Mouse (Mus musculus) lung, postnatal 4 days (tissue): ENCODE measurements around the gene Krtap3-1.
A peak's percentile ranks its signal among the peaks of the same experiment; 100 is the strongest.
"Not testable (repeated sequence)": the region's sequence is repeated elsewhere in the genome, so short reads cannot be mapped to it uniquely, and the experiment has no call there.

Source experiments
- DNase-seq, 2 experiments: peaks; one replicate each; pipeline ENCODE4 v3.0.0; 2021

Krtap3-1 gene

DNA sequence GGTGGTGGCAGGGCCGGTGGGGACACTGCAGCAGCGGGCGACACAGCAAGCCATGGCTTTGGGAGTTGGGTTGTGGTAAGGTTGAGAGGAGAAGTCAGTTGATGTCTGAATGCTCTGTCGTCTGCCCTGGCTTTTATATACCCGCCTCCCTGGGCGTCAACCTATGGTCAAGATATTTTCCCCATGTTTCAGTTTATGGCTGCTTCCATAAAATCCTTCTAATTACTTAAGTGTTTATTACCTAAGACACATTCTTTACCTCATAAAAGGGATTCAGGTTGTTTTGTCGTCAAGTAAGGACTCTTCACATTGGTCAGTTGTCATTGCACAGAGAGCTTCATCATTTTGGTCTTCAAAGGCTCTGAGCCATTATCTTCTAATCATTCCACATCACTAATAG, at the start of gene Krtap3-1:
Krtap3-1 (minus strand) TSS at position 101 of the 400 bp plus-strand sequence.
- no peak for DNase-seq

DNA sequence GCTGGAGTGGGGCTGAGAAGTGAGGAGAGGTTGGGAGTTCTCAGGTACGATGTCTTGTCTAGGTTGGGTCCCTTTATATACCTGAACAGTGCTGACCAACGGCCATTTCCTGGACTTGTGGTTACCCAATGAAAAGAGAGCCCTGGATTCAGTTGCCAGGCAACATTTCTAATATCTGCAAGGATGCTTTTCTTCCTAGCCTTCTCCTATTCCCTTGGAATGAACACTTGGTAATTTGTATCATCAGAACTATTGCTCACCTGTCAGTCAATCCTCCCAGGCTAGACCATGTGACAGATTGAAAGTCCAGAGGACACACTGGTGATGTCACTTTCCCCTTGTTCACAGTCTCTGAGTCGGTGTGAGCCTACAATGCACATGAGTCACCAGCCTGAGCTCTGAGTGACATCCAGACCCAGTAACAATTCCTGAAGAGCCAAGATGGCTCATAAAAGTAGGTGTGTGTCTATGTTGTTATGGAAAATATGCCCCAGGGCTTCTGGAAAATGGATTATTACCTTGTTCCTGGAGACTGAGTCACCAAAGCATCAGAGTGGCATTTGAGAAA, 48.5 kb upstream of the Krtap3-1 start, which contains the start of gene Krtap2-4:
Krtap2-4 (minus strand) TSS at position 51 of the 568 bp plus-strand sequence.
- DNase-seq: no peak

DNA sequence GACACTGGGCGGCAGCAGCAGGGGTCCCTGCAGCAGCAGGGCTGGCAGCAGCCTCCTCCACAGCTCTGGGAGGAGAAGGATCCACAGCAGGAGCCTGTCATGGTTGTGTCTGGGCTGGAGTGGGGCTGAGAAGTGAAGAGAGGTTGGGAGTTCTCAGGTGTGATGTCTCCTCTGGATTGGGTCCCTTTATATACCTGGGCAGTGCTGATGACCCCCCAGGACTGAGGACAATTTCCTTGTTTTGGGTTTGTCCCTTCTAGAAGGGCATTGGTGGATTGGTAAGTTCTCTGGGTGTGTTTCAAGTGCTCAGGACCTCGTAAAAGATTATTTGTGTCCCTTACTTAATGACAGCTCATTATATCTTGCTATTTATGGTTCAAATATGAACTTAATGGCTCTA, 43.7 kb upstream of the Krtap3-1 start, which contains the start of gene Gm11937:
Gm11937 (minus strand) TSS at position 101 of the 400 bp plus-strand sequence.
- not testable (repeated sequence) for DNase-seq

DNA sequence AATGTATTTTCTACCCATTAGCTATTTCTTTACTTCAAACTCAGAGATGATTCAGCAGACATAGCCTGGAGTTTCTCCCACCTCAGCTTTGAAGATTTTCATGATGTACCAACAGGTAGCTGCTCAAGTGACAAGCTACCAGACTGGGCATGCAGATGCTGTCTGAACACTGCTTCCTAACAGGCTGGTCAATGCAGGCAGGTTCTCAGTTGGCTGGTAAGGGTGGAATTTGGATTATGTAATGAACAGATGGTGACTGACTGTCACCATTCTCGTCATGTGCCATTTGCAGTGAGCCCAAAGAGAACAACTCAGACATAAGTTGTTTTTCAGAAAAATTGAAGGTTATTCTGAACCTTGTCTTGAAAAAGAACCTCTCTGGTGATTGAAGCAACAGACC, 42.7 kb upstream of the Krtap3-1 start:
- DNase-seq: no peak

DNA sequence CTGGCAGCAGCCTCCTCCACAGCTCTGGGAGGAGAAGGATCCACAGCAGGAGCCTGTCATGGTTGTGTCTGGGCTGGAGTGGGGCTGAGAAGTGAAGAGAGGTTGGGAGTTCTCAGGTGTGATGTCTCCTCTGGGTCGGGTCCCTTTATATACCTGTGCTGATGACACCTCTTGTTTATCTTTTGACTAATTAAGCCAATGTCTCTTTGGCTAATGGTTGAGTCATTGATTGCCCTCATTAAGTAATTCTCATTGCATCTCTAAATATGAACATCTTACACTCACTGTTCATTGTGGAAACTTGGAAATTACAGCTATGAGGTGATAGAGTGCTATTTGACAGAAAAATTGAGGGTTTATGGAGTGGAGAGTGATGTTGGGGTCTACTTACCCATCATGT, 36.8 kb upstream of the Krtap3-1 start, which contains the start of gene Gm11938:
Gm11938 (minus strand) TSS at position 101 of the 400 bp plus-strand sequence.
- DNase-seq: not testable (repeated sequence)

DNA sequence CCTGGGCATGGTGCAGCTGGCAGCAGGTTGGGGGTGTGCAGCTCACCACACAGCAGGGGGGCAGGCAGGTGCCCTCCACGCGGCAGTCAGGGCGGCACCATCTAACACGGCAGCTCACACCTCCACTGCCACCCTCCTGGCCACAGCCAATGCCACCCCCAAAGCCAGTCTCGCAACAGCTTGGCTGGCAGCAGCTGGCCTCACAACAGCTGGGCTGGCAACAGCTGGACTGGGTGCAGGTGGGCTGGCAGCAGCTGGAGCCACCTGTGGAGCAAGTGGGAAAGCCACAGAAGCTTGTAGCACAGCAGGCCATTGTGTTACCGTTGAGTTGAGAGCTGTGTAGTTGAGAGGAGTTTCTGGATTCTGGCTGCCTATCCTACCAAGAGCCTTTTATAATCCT, 31.3 kb upstream of the Krtap3-1 start, which contains the start of gene Krtap9-3:
Krtap9-3 (minus strand) TSS at position 364 of the 400 bp plus-strand sequence.
- not testable (repeated sequence) for DNase-seq

DNA sequence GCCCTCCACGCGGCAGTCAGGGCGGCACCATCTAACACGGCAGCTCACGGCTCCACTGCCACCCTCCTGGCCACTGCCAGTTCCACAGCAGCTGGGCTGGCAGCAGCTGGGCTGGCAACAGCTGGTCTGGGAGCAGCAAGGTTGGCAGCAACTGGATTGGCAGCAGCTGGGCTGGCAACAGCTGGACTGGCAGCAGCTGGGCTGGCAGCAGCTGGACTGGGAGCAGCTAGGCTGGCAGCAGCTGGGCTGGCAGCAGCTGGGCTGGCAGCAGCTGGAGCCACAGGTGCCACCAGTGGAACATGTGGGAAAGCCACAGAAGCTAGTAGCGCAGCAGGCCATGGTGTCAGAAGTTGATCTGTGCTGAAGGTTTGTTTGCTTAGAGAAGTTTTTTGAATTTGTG, 24.6 kb upstream of the Krtap3-1 start, which contains the start of gene Krtap1-3:
Krtap1-3 (minus strand) TSS at position 359 of the 400 bp plus-strand sequence.
- DNase-seq: no peak

DNA sequence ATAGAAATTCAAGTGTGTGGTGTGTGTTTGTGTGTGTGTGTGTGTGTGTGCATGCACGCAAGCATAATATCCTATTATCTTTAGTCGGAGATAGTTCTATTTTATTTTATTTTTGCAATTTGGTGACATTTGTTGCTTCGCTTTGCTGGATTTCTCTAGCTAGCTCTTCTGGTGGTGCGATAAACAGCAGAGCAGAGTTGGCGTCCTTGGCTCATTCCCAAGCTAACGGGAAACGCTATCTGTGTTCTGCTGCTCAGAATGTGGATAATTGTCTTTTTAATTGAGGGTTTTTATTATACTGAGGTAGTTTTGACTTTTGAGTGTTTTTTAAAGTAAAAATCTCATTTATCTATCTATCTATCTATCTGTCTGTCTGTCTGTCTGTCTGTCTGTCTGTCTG, 18.7 kb upstream of the Krtap3-1 start:
- no peak for DNase-seq

DNA sequence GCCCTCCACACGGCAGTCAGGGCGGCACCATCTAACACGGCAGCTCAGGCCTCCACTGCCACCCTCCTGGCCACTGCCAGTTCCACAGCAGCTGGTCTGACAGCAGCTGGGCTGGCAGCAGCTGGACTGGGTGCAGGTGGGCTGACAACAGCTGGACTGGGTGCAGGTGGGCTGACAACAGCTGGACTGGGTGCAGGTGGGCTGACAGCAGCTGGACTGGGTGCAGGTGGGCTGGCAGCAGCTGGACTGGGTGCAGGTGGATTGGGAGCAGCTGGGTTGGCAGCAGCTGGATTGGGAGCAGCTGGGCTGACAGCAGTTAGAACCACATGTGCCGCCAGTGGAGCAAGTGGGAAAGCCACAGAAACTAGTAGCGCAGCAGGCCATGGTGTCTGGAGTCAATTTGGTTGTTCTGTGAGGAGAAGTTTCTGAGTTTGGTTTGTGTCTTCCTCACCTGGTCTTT, 16.8 kb upstream of the Krtap3-1 start, which contains the start of gene Krtap1-4:
Krtap1-4 (minus strand) TSS at position 410 of the 460 bp plus-strand sequence.
- no peak for DNase-seq

DNA sequence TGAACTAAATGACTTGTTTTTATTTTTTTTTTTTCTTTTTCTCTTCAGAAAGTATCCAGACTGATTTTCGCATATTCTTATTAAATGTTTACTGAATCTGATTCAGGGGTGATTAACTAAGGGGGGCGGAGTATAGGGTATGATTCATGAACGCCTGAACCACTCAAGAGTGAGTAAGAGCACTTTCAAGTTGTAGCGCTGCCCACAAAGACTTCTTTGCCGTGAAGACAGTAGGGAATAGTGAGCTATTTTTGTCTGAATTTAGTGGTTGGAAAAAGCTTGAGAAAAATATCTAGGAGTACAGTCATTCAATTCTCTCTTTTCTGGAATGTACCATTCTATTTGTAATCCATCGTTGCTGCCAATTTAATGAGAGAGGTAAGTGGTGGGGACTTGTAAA, 15.1 kb upstream of the Krtap3-1 start:
- DNase-seq: no peak

DNA sequence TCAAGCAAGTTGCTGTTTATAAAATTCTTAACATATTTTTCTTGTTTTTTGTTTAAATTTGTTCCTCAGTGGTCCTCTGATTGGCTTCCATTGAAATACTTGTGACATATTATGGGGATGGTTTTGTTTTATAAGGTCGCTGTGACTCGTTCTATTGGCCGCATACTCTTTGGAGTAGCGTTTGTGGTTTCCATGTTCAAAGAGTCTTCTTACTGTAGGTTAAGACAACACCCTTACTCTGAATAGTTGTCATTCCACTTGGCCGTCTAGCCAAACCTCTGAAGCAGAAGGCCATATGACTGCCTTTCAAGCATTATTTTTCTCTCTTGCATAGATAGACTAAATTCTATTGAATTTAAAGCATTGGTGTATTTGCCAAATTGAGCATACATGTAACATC, 14.6 kb upstream of the Krtap3-1 start:
- no peak for DNase-seq

DNA sequence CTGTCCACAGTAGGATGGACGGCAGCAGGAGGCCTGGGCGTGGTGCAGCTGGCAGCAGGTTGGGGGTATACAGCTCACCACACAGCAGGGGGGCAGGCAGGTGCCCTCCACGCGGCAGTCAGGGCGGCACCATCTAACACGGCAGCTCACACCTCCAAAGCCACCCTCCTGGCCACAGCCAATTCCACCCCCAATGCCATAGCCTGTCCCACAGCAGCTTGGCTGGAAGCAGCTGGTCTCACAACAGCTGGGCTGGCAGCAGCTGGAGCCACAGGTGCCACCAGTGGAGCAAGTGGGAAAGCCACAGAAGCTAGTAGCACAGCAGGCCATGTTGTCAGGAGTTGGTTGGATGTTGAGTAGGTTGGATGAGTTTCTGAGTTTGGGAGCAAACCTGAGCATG, 14.2 kb upstream of the Krtap3-1 start, which contains the start of gene Krtap1-5:
Krtap1-5 (minus strand) TSS at position 381 of the 400 bp plus-strand sequence.
- no peak for DNase-seq

DNA sequence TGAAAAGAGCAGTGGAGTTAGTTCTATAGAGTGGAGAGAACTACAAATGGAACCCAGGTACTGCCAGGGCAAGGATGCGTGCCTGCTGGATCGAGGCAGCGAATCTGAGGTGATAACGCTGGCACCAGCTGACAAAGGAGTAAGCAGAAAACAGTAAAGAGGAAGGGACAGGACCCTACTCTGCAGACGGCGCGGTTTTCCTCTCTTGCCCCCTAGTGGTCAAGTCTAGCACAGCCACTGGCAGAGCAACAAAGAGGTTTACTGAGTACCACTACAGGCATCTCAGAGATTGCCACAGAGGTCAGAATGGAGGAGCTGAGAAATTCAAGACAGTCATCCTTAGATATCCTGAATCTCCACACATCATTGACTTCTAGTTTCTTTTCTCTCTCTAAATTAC, 7.7 kb upstream of the Krtap3-1 start:
- DNase-seq: peak; percentile 73 to 83

DNA sequence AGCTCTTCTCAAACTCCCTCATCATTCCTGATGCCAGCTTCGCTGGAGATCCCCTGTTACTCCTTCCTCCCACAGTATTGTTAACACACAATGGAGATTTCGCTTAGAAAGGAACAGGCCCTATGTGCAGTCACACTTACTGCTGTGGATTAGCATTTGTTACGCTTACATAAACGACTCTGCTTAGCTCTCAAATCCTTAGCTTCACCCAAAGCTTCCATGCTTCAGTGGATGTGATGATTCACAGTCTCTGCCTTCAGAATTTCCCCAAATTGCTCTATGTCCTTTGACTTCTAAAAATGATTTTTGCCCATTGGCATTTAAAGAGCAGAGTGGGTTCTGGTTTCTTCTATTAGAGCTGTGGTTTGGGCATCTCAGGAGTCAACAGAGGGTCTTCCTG, 6.7 kb upstream of the Krtap3-1 start:
- no peak for DNase-seq

DNA sequence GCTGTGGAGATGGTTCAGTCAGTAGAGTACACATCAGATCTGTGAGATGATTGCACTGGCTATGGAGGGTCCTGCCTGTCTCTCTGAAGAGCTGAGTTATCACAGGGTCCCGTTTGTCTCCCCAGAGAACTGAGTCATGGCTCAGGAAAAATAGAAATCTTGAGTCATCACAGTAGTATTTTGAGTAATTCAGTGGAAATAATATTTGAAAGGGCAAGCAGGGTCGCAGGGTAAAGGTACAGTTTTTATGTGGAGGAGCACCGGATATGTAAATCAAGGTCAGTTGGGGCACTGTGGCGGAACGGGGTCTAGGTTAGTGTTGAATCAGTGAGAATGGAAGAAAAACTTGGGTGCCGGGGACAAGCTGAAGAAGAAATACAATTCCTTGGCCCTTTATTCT, 3.9 kb downstream of the Krtap3-1 start:
- DNase-seq: no peak

DNA sequence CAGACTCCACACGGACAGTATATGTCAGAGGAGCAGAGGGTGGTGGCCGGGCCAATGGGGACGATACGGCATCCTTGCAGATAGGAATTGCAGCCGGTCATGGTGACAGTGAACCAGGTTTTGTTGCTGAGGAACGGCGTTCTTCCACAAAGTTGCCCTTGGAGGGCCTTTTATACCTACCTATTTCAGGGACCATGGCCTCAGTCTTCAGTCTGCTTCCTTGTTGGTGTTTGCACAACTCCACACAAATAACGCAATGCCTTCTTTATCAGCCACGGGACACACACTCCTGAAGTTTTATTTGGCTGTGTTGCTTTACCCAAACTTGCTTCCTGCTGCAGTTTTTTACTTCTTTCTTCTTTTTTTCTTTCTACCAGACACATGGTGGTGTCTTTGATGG, 7.1 kb downstream of the Krtap3-1 start, which contains the start of gene Gm11939:
Gm11939 (minus strand) TSS at position 101 of the 400 bp plus-strand sequence.
- DNase-seq: no peak

DNA sequence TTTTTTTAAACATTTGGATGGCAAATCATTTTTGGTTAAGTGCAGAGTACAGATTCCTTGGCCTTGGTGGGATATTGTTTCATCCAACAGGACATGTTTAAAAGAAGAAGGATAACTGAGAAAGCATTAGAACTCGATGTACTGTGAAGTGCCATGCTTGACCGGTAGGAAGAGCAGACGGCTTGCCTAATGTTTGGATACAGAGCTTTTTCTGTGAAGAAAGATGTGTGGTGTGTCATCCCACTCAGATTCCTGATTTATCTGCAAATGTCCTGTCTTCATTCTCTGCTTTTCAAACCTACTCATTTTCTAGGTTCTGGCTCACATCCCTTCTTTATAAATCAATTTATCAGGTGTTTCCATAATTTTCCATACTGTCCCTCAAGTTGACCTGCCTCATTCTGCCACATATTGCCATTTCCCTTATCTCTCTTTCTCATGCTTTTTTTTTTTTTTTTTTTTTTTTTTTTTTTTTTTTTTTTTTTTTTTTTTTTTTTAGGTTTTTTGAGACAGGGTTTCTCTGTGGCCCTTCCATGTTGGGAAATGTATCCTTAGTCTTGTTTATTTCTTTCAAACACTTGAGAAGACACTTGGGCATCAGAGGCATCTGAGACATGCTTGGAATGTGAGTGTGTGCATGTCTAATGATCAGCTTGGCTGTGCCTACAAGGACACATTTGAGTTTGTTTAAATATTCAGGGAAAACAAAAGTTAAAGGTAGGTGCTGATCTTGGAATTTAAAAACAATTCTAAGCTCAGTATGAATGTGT, 8.3 kb downstream of the Krtap3-1 start:
- no peak for DNase-seq

DNA sequence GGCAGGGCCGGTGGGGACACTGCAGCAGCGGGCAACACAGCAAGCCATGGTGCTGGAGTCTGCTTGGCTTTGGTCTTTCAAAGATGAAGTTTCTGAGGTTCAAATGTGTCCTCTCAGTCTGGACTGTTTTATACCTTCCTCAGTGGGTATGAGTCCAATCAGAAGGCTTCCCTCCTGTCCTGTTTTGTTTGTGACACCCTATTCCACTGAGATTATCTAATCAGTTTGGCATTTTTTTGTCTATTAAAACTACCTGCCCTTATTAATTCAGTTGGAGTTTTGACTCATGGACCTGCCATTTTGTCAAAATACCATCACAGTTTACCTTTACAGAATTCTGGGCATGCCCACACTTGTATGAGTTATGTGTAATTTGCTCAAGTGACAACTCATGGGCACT, 9.7 kb downstream of the Krtap3-1 start, which contains the start of gene Krtap3-2:
Krtap3-2 (minus strand) TSS at position 101 of the 400 bp plus-strand sequence.
- DNase-seq: no peak

DNA sequence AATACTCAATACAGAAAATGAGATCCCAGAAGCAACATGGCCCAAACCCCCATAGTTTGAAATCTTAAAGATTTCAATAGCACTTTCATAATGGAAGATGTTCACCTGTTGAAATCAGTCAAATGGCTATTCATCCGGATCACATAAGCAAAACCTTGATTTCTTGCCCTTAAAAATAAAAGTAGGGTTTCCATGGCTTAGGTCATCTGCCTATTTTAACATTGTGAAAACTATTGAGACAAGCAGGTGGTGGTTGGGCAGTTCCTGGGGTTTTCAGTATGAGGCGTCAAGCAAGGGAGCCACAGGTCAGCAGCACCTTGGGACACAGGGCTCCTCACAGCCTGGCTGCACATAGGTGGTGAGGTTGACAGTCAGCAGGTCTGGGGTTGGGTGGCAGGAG, 10.2 kb downstream of the Krtap3-1 start:
- no peak for DNase-seq

DNA sequence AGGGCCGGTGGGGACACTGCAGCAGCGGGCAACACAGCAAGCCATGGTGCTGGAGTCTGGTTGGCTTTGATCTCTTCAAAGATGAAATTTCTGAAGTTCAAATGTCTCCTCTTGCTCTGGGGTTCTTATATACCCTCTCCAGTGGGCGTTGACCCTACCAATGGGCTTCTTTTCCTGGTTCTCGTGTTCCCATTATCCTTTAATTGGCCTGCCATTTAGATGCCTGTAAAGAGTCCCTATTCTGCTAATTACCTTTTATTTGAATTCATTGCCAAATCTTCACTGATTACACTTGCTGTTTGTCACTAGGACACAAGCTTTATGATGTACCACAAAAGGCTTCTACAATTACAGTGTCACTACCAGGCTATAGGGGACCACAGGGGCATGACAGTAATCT, 15.7 kb downstream of the Krtap3-1 start, which contains the start of gene Krtap3-3:
Krtap3-3 (minus strand) TSS at position 101 of the 400 bp plus-strand sequence.
- no peak for DNase-seq

DNA sequence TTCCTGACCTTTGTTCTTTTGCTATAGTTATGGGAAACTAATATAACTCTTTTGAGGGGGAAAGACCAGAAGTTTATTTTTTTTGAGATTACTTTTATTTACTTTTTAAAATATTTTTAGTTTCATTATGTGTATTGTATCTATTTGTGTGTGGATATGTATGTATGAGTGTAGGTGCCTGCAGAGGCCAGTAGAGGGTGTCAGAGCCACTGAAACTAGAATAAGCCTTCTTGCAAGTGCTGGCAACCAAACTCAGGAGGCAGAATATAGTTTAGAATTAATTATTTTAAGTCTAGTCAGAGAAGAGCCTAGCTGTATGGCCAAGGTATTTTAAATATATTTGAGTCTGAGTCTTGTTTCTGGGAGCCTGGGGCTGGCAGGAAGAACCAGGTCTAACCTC, 18.5 kb downstream of the Krtap3-1 start:
- no peak for DNase-seq

DNA sequence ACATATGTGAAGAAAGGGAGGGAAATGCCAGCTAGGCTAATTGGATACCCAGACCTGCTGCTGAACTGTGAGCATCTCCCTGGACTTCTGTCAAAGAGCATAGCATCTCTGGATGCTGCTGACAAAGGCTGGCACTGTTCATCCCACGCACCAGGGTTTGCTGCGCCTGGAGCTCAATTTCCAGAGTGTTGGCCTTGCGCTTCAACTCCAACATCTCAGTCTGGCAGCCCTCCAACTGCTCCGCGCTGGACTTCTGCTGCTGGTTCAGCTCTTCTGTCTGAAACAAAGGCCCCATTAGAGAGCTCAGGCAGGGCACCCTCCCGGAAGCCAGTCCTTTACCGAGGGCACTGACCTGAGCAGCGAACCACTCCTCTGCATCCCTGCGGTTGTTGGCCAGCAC, 26.7 kb downstream of the Krtap3-1 start:
- peak; percentile 6 to 27 for DNase-seq

DNA sequence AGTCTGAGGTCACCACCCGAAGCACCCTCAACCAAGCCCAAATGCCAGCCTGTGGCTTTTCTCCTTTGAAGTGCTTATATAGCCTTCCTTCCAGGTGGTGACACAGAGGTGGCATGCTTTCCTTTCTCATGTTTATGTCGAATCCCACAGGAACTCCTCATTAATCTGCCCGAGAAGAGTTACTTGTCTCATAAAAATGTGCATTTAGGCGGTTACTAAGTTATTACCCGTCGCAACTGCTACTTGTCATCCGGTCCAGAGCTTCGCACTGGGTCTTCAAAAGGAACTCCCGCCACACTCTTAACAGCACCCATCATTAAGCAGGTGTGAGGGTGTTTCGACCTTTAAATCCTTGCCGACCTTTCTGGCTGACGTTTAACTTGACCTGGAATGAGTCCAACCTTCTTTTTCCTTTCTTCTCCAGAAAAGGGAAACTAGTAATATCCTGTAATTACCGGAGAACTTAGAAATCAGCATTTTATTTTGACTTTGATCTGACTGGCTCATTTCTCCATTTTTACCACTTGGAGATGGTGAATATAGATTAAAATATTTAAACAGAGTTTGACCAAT, 45.1 kb downstream of the Krtap3-1 start, which contains the start of gene Krt39:
Krt39 (minus strand) TSS at position 51 of the 573 bp plus-strand sequence.
- DNase-seq: no peak
